Mouse (Mus musculus) megakaryocyte, embryonic 14.5 days (primary cell): ENCODE data around the gene Zranb1.

Experiments
- FLI1 ChIP-seq: IDR thresholded peaks from 2 replicates; pipeline ENCODE4 v1.6.1; 2012; ENCODE audit warnings: low read length, inconsistent platforms, mixed read lengths
- GATA1 ChIP-seq: IDR thresholded peaks from 3 replicates; pipeline ENCODE4 v1.6.1; 2012; ENCODE audit warnings: mixed read lengths, low read length, inconsistent platforms, borderline replicate concordance

GRCm38 (mm10) chr7:132892806-132893205, 38.1 kb upstream of the Zranb1 start:
- TF ChIP-seq GATA1 = no peak
- no peak for TF ChIP-seq FLI1
